Mouse (Mus musculus) liver, postnatal 0 days (tissue): ENCODE data around the gene Slc35d3. TPM values are rescaled to one million over a fixed set of nuclear protein-coding genes. Genes with fewer than 3 reads are reported as not detected.

Experiments used
- ATAC-seq: fragments of 200-750 bp; cut with Nextera tagmentation; 2 replicates; pipeline ENCODE4 v1.8.0; 2017; ENCODE audit warnings: mild to moderate bottlenecking, moderate library complexity
- DNase-seq: peaks from one replicate; pipeline ENCODE4 v3.0.0-alpha.2; 2016
- H3K27ac ChIP-seq: fragments of 300-500 bp; sonication (generic); 2 replicates; pipeline ENCODE4 v1.5.1; 2014; ENCODE audit warnings: antibody characterized with exemption, moderate library complexity, mild to moderate bottlenecking, low read depth
- H3K27me3 ChIP-seq: fragments of 300-500 bp; sonication (generic); 2 replicates; pipeline ENCODE4 v1.6.1; 2014; ENCODE audit warnings: low read length, control low read depth, mixed read lengths; ENCODE audit not compliant: insufficient read depth
- H3K36me3 ChIP-seq: fragments of 300-500 bp; sonication (generic); replicated peaks from 2 replicates; pipeline ENCODE4 v1.6.1; 2014; ENCODE audit warnings: mild to moderate bottlenecking, control low read depth, low read length, moderate library complexity, mixed read lengths; ENCODE audit not compliant: insufficient read depth
- H3K4me1 ChIP-seq: fragments of 300-500 bp; sonication (generic); 2 replicates; pipeline ENCODE4 v1.6.1; 2014; ENCODE audit warnings: antibody characterized with exemption, mild to moderate bottlenecking, control low read depth; ENCODE audit not compliant: insufficient read depth
- H3K4me2 ChIP-seq: fragments of 300-500 bp; sonication (generic); 2 replicates; pipeline ENCODE4 v1.6.1; 2014; ENCODE audit warnings: low read depth, mild to moderate bottlenecking, low read length, moderate library complexity, mixed read lengths
- H3K4me3 ChIP-seq: fragments of 300-500 bp; sonication (generic); 2 replicates; pipeline ENCODE4 v1.5.1; 2014; ENCODE audit warnings: low read depth, low read length
- H3K9ac ChIP-seq: fragments of 300-500 bp; sonication (generic); replicated peaks from 2 replicates; pipeline ENCODE4 v1.6.1; 2014; ENCODE audit warnings: mild to moderate bottlenecking, moderate library complexity
- H3K9me3 ChIP-seq: fragments of 300-500 bp; sonication (generic); 2 replicates; pipeline ENCODE4 v1.6.1; 2016; ENCODE audit warnings: mild to moderate bottlenecking, control low read depth, low read length, mixed read lengths
- CTCF ChIP-seq: sonication (generic); IDR thresholded peaks from 2 replicates; pipeline ENCODE4 v1.5.1; 2016; ENCODE audit warnings: antibody characterized with exemption, low read depth
- EP300 ChIP-seq: IDR thresholded peaks from 2 replicates; pipeline ENCODE4 v1.6.1; 2016; ENCODE audit warnings: antibody characterized with exemption, low read depth, mild to moderate bottlenecking
- WGBS: fragments of 180-500 bp; shearing (Covaris S2); extraction: QIAGEN DNeasy Blood & Tissue Kit; methylation state at CpG from one replicate; pipeline ENCODE4 v1.1.7; 2014; ENCODE audit not compliant: insufficient replicate concordance; 5-methylcytosine and 5-hydroxymethylcytosine counted together
- polyA plus RNA-seq: library from polyadenylated mRNA; unstranded; fragments of >200 nt; fragmentation: Nextera tagmentation; extraction: Ambion mirVana; gene quantifications from 2 replicates; pipeline ENCODE4 v1.2.1, GENCODE M21; 2015

Slc35d3 gene
- polyA plus RNA-seq, 1 experiment from 2014 or later: 2.7 TPM

DNA sequence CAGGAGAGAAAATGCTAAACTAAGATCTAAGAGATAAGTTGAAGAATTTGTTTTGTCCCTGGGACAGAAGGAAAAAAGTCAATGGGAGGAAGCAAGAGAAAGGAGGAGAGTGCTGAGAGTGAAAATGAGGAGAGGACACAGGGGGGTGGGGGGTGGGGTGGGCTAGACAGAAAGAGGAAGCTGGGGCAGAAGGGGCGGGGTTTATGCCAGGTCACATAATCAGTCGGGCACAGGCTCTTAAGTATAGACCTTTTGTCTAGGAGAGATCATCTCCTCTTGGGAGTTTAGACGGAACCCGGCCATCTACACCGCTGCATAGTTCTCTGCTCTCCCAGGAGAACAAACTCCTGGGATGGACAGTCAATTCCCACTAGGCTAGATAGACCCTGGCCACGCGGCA, 48.3 kb downstream of the Slc35d3 start:
- no peak overlapping the region for H3K9ac ChIP-seq

More for the DNA sequence above, 48.3 kb downstream of the Slc35d3 start:
- H3K27me3 ChIP-seq: no peaks in the 10 kb centered on the region
- 53% methylated on average over 7 of the region's 7 CpGs for WGBS
- H3K4me2 ChIP-seq: no peak overlapping the region
- DNase-seq (no peak), ATAC-seq (no peak)
- H3K36me3 ChIP-seq: no peaks in the 10 kb centered on the region
- no peak overlapping the region for H3K27ac ChIP-seq
- no peak overlapping the region for H3K4me3 ChIP-seq
- H3K9me3 ChIP-seq: no peaks in the 10 kb centered on the region
- H3K4me1 ChIP-seq: no peaks in the 10 kb centered on the region
- no peak for TF ChIP-seq EP300
- TF ChIP-seq CTCF: no peak

Other genes starting within 250 kb of the Slc35d3 start
- 0.06 TPM in 1 of 2 replicates, not detected in the other for gene Il22ra2, start 229.5 kb downstream of the Slc35d3 start, polyA plus RNA-seq
- gene Il20ra, start 138.9 kb downstream of the Slc35d3 start, polyA plus RNA-seq: 0.08 and 0.13 TPM in 2 replicates
- gene Pex7, start 56.2 kb upstream of the Slc35d3 start, polyA plus RNA-seq: 51.4 and 58.5 TPM in 2 replicates
- 1.1 and 1.4 TPM in 2 replicates for gene Map3k5, start 83.0 kb upstream of the Slc35d3 start, polyA plus RNA-seq